Mouse (Mus musculus): ENCODE results near the gene Dnmt3a. TPM values are rescaled to one million over a fixed set of nuclear protein-coding genes. Genes with fewer than 3 reads are reported as not detected.

Gene Dnmt3a
- total and polyA plus RNA-seq, 3 experiments, result 15.5 to 61.5 (median 23.4) TPM

DNA sequence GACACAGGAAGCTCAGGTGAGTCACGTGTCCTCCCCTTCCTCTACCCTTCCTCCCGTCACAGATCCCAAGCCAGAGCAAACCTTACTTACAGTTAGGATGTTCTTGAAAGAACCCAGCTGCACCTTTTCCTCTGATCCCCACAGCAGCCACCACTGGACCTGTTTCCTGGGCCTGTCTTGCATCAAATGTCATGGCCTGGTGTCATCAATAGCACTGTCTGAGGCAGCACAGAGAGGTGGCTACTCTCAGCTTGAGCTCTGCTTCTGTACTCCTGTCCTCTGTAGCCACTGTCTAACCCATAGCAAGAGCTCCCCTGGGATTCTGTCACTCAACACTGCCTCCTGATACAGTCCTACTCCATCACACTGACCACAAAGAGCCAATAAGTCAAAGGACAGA, 26.2 kb upstream of the Dnmt3a start:
- Histone ChIP-seq H3K36me3 (replicated peaks in 1 of 2; ENCODE audit: control insufficient read depth in 1 of 2, insufficient read depth in 1 of 2, low read length in 1 of 2) (peaks cover 2 to 3% of the 10 kb centered on the region in 2 experiments), H3K27me3 (replicated peaks) (no peaks in the 10 kb centered on the region), H3K27ac (ENCODE audit: insufficient read depth, low read depth) (no peak overlapping the region), H3K4me1 (ENCODE audit: control insufficient read depth in 1 of 2, insufficient read depth in 2 of 2) (peaks cover 29 to 62% of the 10 kb centered on the region in 2 experiments), H3K4me3 (replicated peaks in 1 of 3; ENCODE audit: low read depth in 2 of 3, low read length in 2 of 3, poor library complexity in 1 of 3) (no peak overlapping the region), H3K9me3 (replicated peaks; ENCODE audit: low read length) (no peaks in the 10 kb centered on the region), H3K79me2 (replicated peaks; ENCODE audit: control insufficient read depth, extremely low read depth, insufficient read depth, poor library complexity, severe bottlenecking) (no peaks in the 10 kb centered on the region), H3K4me2 (ENCODE audit: insufficient read depth, low read depth, poor library complexity, severe bottlenecking) (no peak overlapping the region), H3K9ac (ENCODE audit: insufficient read depth, low read depth) (no peak overlapping the region)
- dilution Hi-C loops (cut with MboI; ENCODE audit: extremely low pct_ligation_motif_present, extremely low pct_unique_long_range_greater_than_20kb, low sequenced_read_pairs) (no loop called here), in situ Hi-C loops (cut with MboI; ENCODE audit: low pct_ligation_motif_present, low pct_unique_long_range_greater_than_20kb, low sequenced_read_pairs) (no loop called here)
- TF ChIP-seq ETS1 (conservative IDR thresholded peaks at IDR 0.05; ENCODE audit: low read depth, low read length), result no peak
- no peak for TF ChIP-seq EP300 (IDR thresholded peaks at IDR 0.05; ENCODE audit: low read length)
- no peak for TF ChIP-seq IRF4 (IDR thresholded peaks at IDR 0.05; ENCODE audit: low read depth, low read length)
- TF ChIP-seq ZC3H11A (IDR thresholded peaks at IDR 0.05; ENCODE audit: low read depth, low read length), result no peak
- no peak for TF ChIP-seq MAZ (IDR thresholded peaks at IDR 0.05; ENCODE audit: low read depth, low read length)
- DNase-seq (ENCODE audit: extremely low read depth), result no peak

- Histone ChIP-seq H3K4me2 (ENCODE audit: insufficient read depth, low read depth, poor library complexity, severe bottlenecking) (no peak overlapping the region), H3K27ac (ENCODE audit: insufficient read depth, low read depth) (no peak overlapping the region)
- in situ Hi-C loops (cut with MboI; ENCODE audit: low pct_ligation_motif_present, low pct_unique_long_range_greater_than_20kb, low sequenced_read_pairs), result no loop called here
- no peak for TF ChIP-seq TBP (conservative IDR thresholded peaks at IDR 0.05; ENCODE audit: low read depth, low read length)
- no peak for TF ChIP-seq UBTF (IDR thresholded peaks at IDR 0.05; ENCODE audit: low read depth, low read length)
- TF ChIP-seq E2F4 (IDR thresholded peaks at IDR 0.05; ENCODE audit: insufficient replicate concordance, low read depth, low read length), result no peak
- no peak for TF ChIP-seq PAX5 (IDR thresholded peaks at IDR 0.05; ENCODE audit: low read length)
- TF ChIP-seq KAT2A (IDR thresholded peaks at IDR 0.05; ENCODE audit: insufficient replicate concordance, low read length), result no peak
- TF ChIP-seq NRF1 (IDR thresholded peaks at IDR 0.05; ENCODE audit: low read depth, low read length), result no peak
- TF ChIP-seq JUND (conservative IDR thresholded peaks at IDR 0.05; ENCODE audit: low read depth, low read length), result no peak
- TF ChIP-seq TCF12 (IDR thresholded peaks at IDR 0.05; ENCODE audit: low read depth, low read length), result no peak
- TF ChIP-seq NELFE (IDR thresholded peaks at IDR 0.05; ENCODE audit: low read depth, low read length), result no peak
- TF ChIP-seq ZKSCAN1 (IDR thresholded peaks at IDR 0.05; ENCODE audit: borderline replicate concordance, low read depth, low read length), result no peak
- TF ChIP-seq SIN3A (IDR thresholded peaks at IDR 0.05; ENCODE audit: low read length), result peak; percentile 30; the same call in 1 of the 2 replicates
- TF ChIP-seq USF2 (conservative IDR thresholded peaks at IDR 0.05; ENCODE audit: low read depth, low read length), result no peak
- TF ChIP-seq ETS1 (conservative IDR thresholded peaks at IDR 0.05; ENCODE audit: low read depth, low read length), result no peak
- TF ChIP-seq MYC (IDR thresholded peaks at IDR 0.05; ENCODE audit: low read depth, low read length), result no peak
- TF ChIP-seq CTCF (conservative IDR thresholded peaks at IDR 0.05 in 1 of 2, IDR thresholded peaks at IDR 0.05 in 1 of 2; ENCODE audit: low read depth in 2 of 2, low read length in 2 of 2), result no peak
- peak; percentile 82 for TF ChIP-seq MXI1 (IDR thresholded peaks at IDR 0.05; ENCODE audit: low read depth, low read length)
- TF ChIP-seq RCOR1 (conservative IDR thresholded peaks at IDR 0.05; ENCODE audit: low read depth, low read length), result no peak
- TF ChIP-seq JUN (IDR thresholded peaks at IDR 0.05; ENCODE audit: insufficient read depth, low read depth, low read length), result no peak
- no peak for TF ChIP-seq ZMIZ1 (IDR thresholded peaks at IDR 0.05; ENCODE audit: low read depth, low read length)
- TF ChIP-seq GABPA (IDR thresholded peaks at IDR 0.05; ENCODE audit: insufficient replicate concordance, low read depth, low read length), result no peak
- no peak for TF ChIP-seq CHD1 (IDR thresholded peaks at IDR 0.05; ENCODE audit: low read depth, low read length)
- TF ChIP-seq ZC3H11A (IDR thresholded peaks at IDR 0.05; ENCODE audit: low read depth, low read length), result no peak
- TF ChIP-seq SMC3 (IDR thresholded peaks at IDR 0.05; ENCODE audit: low read depth, low read length), result no peak
- TF ChIP-seq POLR2A (IDR thresholded peaks at IDR 0.05; ENCODE audit: low read depth, low read length), result 0 out of 2 replicates have a peak, but pooled peaks have one; percentile 32
- TF ChIP-seq MAZ (IDR thresholded peaks at IDR 0.05; ENCODE audit: low read depth, low read length), result no peak
- TF ChIP-seq MAX (IDR thresholded peaks at IDR 0.05; ENCODE audit: low read length), result peak; percentile 63; the same call in 1 of the 2 replicates
- no peak for TF ChIP-seq ELF1 (IDR thresholded peaks at IDR 0.05; ENCODE audit: low read depth, low read length)
- TF ChIP-seq MAFK (IDR thresholded peaks at IDR 0.05; ENCODE audit: insufficient replicate concordance, low read length), result no peak
- no peak for TF ChIP-seq ZNF384 (IDR thresholded peaks at IDR 0.05; ENCODE audit: low read depth, low read length)
- TF ChIP-seq POLR2AphosphoS2 (IDR thresholded peaks at IDR 0.05; ENCODE audit: low read depth, low read length), result no peak
- no peak for TF ChIP-seq RAD21 (IDR thresholded peaks at IDR 0.05; ENCODE audit: low read depth, low read length)
- no peak for TF ChIP-seq IRF4 (IDR thresholded peaks at IDR 0.05; ENCODE audit: low read depth, low read length)
These were observed 25.4 kb upstream of the Dnmt3a start for GRCm38 (mm10) chr12:3780405-3780891.

More at GRCm38 (mm10) chr12:3780405-3780891, 25.4 kb upstream of the Dnmt3a start:
- peak; percentile 79 for DNase-seq (ENCODE audit: extremely low read depth)
- Histone ChIP-seq H3K4me1 (ENCODE audit: control insufficient read depth in 1 of 2, insufficient read depth in 2 of 2) (peaks cover 29 to 56% of the 10 kb centered on the region in 2 experiments), H3K79me2 (replicated peaks; ENCODE audit: control insufficient read depth, extremely low read depth, insufficient read depth, poor library complexity, severe bottlenecking) (no peaks in the 10 kb centered on the region), H3K9ac (ENCODE audit: insufficient read depth, low read depth) (no peak overlapping the region), H3K9me3 (replicated peaks; ENCODE audit: low read length) (no peaks in the 10 kb centered on the region), H3K4me3 (replicated peaks in 1 of 3; ENCODE audit: low read depth in 2 of 3, low read length in 2 of 3, poor library complexity in 1 of 3) (peak overlapping the region in 1 of 3 experiments; percentile 21), H3K36me3 (replicated peaks in 1 of 2; ENCODE audit: control insufficient read depth in 1 of 2, insufficient read depth in 1 of 2, low read length in 1 of 2) (peaks cover 2 to 3% of the 10 kb centered on the region in 2 experiments), H3K27me3 (replicated peaks) (no peaks in the 10 kb centered on the region)
- dilution Hi-C loops (cut with MboI; ENCODE audit: extremely low pct_ligation_motif_present, extremely low pct_unique_long_range_greater_than_20kb, low sequenced_read_pairs), result no loop called here

Data from CH12.LX (cell line).